Mouse (Mus musculus) bone marrow, adult 2 months (tissue): ENCODE data around the gene Cyp4x1.

Source experiments
- CTCF ChIP-seq: fragments of 200-500 bp; IDR thresholded peaks from 2 replicates; pipeline ENCODE4 v1.5.1; 2011; ENCODE audit warnings: low read length, control low read depth; ENCODE audit not compliant: control insufficient read depth, insufficient read depth
- POLR2A ChIP-seq: fragments of 200-500 bp; IDR thresholded peaks from 2 replicates; pipeline ENCODE4 v1.6.1; 2011; ENCODE audit warnings: low read depth, mild to moderate bottlenecking, control low read depth, low read length, borderline replicate concordance; ENCODE audit not compliant: control insufficient read depth

- peak; percentile 100 for TF ChIP-seq CTCF
- no peak for TF ChIP-seq POLR2A
These were observed 48.5 kb downstream of the Cyp4x1 start for GRCm38 (mm10) chr4:115085522-115086095.
